Mouse (Mus musculus) liver, embryonic 14.5 days (tissue): ENCODE measurements around the gene Gm6034.

Source experiments
- CTCF ChIP-seq: IDR thresholded peaks from 2 replicates; pipeline ENCODE4 v1.5.1; 2016; ENCODE audit warnings: antibody characterized with exemption, low read depth, control low read depth
- EP300 ChIP-seq: IDR thresholded peaks from 2 replicates; pipeline ENCODE4 v1.6.1; 2016; ENCODE audit warnings: antibody characterized with exemption, low read depth

DNA sequence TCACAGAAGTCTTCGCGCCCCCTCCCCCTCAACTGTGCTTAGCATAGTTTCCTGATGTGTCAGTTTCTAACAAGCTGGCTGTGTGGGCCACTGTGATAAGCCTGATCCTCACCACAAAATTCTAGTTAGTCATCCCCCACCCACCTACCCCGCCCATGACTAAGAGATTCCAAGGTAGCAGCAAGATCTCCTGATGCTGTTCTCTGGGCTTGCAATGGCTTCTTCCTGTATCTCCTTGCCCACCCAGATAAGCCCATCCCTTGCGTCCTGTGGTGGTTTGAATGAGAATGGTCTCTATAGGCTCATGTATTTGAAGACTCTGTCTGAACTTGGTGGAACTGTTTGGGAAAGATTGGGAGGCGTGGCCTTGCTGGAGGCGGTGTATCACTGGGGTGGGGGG, 40.8 kb upstream of the Gm6034 start:
- TF ChIP-seq CTCF: no peak
- peak; percentile 86 for TF ChIP-seq EP300
